Mouse (Mus musculus) cerebral cortex, adult 2 months (tissue): Measurements from ENCODE around the gene Agap2.

ENCODE experiments used
- WGBS: fragments of 180-500 bp; shearing (Covaris S2); methylation state at CpG from one replicate; pipeline ENCODE4 v1.1.7; 2018; 5-methylcytosine and 5-hydroxymethylcytosine counted together

Agap2 gene

DNA sequence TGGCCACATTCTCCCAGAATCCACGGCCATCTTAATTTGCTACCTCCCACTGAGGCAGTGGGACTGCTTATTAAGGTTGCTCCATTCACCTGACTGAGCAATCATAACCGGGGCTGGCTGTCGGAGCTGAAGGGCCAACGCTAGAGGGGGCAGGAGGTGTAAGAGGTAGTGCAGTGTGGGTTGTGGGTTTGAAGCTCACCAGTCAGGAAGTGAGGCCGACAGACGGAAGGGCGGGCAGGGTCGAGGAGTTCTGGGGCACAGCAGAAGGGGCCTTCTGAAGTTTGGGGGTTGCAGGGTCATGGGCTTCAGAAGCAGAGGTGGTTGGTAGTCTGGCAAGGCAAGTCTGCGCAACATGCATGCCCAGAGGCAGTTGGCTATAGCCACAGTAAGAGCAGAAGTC lies at the start of gene Agap2:
Agap2 (plus strand) TSS at position 205 of the 400 bp plus-strand sequence.
- WGBS, result 65% methylated on average over 9 of the region's 9 CpGs

DNA sequence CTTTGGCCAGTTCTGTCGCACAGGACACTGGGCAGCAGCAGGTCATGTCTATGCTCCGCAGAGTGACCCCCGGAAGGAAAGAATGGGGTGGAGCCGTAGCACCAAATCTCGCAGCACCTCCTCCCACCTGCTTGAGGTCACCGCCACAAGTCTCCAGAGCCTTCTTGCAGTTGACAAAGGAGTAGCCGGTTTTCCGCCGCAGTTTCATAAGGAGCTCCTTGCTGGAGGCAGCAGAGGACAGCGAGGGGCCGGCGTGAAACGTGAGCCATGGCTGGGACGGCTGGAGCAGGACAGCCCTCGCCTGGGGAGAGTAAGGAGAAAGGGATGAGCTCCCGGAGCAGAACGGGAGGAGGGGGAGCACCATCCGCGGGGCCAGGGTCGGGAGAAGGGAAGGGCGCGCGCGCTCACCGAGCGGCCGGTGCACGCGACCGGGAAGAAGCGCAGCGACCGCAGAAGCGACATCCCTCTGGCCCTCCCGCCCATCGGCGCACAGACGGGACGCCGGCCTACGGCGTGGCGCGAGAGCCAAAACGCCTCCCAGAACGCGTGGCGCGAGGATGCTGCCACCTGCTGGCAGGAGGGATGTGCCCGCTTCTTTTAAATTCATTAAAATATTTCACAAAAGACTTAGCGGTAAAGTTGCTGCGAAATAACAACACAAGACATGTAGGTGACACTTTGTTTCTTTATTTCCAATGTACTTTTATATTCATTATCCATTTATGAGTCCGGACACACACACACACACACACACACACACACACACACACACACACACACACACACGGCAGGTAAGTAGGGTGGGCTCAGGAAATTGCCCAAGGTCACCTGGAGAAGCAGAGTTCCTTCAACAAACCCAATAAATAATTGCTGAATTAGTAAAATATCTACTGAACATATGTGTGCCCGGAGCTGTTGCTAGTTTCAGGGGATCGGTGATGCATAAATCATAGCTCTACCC lies 44.5 kb upstream of the Agap2 start, which contains the start of gene Tsfm:
Tsfm (minus strand) TSS at position 505 of the 961 bp plus-strand sequence.
- 5% methylated on average over 56 of the region's 56 CpGs for WGBS

DNA sequence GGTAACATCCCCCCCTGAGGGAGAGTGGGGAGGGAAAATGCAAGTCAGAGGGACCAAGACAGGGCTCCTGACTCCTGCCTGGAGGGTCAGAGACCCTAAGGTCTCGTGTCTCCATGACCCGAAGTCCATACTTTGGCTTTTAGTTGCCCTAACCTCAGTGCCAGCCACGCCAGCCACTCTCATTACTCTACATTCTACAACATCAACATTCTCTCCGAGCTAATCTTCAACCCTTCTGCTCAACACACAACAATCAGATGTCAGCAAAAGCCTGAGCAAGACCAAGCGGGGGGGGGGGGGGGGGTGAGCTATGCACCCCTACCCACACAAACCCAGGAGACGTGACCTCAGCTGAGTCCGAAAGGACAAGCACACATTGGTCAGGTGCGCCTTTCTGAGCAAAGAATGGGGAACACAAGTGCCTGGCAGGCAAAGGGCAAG lies 41.8 kb upstream of the Agap2 start:
- WGBS, result 86% methylated on average over 8 of the region's 8 CpGs

- WGBS, result 85% methylated on average over 12 of the region's 12 CpGs
These were observed 38.8 kb upstream of the Agap2 start for GRCm38 (mm10) chr10:127036273-127036672.

DNA sequence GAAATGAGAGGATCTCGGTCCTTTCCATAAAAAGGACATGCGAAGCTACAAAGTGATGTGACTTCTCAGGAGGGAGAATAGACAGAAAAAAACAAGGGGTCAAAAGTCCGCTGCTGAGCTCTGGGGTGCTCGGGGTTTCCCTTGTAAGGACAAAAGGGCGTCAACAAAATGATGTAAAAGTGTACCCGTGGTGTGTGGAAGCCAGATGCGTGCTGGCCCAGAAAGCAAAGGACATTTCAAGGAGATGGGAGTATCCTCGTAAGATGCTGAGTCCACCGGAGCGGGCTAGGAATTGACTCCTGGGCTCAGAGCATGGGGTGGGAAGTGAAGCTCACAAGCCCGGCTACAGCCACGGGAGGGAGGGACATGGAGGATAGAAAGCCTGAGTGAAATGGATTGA lies 37.4 kb upstream of the Agap2 start:
- 81% methylated on average over 12 of the region's 12 CpGs for WGBS

- WGBS, result 2% methylated on average over 20 of the region's 20 CpGs
These were observed 34.4 kb upstream of the Agap2 start for GRCm38 (mm10) chr10:127040569-127041214.

DNA sequence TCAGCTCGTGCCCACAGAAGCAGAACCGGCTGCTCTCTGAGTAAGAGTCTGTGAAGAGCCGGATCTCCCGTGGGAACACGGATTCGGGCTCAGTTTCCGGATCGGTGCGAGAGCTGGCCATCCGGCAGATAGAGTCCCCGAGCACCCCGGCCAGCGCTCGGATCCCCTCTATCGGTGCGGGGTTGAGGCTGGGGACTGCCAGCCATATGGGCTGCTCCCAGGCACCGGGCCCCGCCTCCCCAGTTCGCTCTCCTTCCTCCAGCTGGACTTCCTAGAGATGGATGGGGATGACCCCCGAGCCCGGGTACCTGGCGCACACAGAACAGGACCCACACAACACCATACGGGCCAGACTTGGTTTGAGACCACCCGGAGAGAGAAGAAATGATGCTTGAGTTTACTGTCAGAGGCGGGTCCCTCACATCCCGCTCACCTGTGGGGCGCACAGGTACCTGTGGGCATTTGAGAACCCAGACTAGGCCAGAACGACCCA lies 33.8 kb upstream of the Agap2 start, which contains the start of the genes Mettl1 and Eef1akmt3:
Mettl1 (plus strand) TSS at position 141 of the 493 bp plus-strand sequence.
Eef1akmt3 (minus strand) TSS at position 240 of the 493 bp plus-strand sequence.
- WGBS, result under 1% methylated on average over 28 of the region's 28 CpGs

GRCm38 (mm10) chr10:127041774-127042338 lies 33.2 kb upstream of the Agap2 start:
- under 1% methylated on average over 44 of the region's 44 CpGs for WGBS

DNA sequence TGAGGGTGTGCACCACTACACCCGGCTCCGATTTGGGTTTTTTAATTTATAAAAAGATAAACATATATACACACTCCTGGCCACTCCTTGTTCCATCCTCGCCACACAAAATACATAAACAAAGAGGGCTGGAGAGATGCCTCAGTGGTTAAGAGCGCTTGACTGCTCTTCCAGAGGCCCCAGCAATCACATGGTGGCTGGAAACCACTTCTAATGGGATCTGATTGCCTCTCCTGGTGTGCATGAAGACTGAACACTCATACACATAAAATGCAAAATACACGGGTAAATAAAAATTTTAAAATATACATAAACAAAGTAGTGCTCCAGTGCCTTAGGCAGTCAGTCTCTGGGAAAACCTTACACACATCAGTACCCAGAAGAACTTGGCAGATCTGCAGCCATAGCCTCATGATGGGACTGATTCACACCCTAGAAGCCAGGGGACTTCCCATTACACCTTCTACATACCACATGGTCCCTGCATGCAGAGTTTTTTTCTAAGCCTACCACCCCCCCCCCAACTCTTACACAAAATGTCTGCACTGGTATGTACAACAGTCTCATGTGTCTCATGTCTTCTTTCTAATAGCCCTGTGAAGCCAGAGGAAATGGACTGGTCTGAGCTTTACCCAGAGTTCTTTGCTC lies 32.5 kb upstream of the Agap2 start:
- 12% methylated on average over 5 of the region's 5 CpGs for WGBS

DNA sequence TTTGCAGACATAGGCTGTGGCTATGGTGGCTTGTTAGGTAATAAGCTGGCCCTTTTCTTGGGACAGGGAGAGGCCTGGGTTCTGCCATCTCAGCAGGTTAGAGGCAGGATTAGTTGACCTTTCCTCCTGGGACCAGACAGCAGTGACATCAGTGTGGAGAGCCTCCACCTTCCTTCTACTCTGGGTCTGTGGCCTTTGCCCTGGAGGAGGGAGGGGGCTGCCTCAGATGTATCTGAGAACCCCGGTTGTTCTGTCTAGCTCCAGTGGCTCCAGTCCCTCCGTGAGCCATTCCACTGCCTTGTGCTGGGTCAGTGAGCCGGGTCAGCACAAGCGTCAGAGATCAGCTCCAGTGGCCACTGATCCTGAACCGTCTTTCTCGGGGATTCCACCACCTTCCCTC lies 31.9 kb upstream of the Agap2 start:
- 87% methylated on average over 6 of the region's 6 CpGs for WGBS

- 40% methylated on average over 5 of the region's 5 CpGs for WGBS
These were observed 27.1 kb upstream of the Agap2 start, which contains the start of gene Cyp27b1 for GRCm38 (mm10) chr10:127047954-127048353. TSS of gene Cyp27b1 (plus strand) at chr10:127048250.

- 5% methylated on average over 35 of the region's 35 CpGs for WGBS
These were observed 26.3 kb upstream of the Agap2 start for GRCm38 (mm10) chr10:127048608-127049394.

GRCm38 (mm10) chr10:127049395-127050118 lies 25.5 kb upstream of the Agap2 start:
- 3% methylated on average over 29 of the region's 29 CpGs for WGBS

GRCm38 (mm10) chr10:127050119-127050474 lies 25.0 kb upstream of the Agap2 start:
- 16% methylated on average over 10 of the region's 10 CpGs for WGBS

GRCm38 (mm10) chr10:127054646-127055045 lies 20.4 kb upstream of the Agap2 start:
- 75% methylated on average over 4 of the region's 4 CpGs for WGBS

- WGBS, result 87% methylated on average over 8 of the region's 8 CpGs
These were observed 19.7 kb upstream of the Agap2 start for GRCm38 (mm10) chr10:127055406-127055805.

GRCm38 (mm10) chr10:127056490-127056889 lies 18.6 kb upstream of the Agap2 start:
- WGBS, result 92% methylated on average over 20 of the region's 20 CpGs

- 1% methylated on average over 9 of the region's 9 CpGs for WGBS
These were observed 16.9 kb upstream of the Agap2 start for GRCm38 (mm10) chr10:127058161-127058560.

DNA sequence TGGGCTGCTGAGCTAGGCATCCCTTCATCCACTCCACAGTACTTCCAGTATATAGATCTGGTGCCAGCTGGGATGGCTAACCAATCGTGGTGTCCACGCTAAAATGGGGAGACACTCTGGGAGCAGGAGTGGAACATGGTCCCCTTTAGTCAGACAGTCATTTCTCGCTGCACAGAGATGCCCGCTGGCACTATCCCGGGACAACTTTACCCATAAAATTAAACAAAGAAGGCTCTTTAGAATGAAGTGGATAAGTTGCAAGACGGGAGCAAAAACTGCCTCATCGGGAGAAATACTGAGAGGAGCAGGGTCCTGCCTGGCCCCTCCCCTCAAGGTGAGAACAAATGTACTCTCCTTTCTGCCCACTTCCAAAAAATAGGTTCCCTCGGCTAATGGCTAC lies 16.4 kb upstream of the Agap2 start:
- WGBS, result 3% methylated on average over 8 of the region's 8 CpGs
